Mouse (Mus musculus): ENCODE results near the gene Cd2bp2. TPM values are rescaled to one million over a fixed set of nuclear protein-coding genes. Genes with fewer than 3 reads are reported as not detected.
"Not testable (repeated sequence)": the region's sequence is repeated elsewhere in the genome, so short reads cannot be mapped to it uniquely, and the experiment has no call there.

The Cd2bp2 gene
- total RNA-seq, 2 experiments from 2014 or later, result 38.0 to 43.7 TPM

DNA sequence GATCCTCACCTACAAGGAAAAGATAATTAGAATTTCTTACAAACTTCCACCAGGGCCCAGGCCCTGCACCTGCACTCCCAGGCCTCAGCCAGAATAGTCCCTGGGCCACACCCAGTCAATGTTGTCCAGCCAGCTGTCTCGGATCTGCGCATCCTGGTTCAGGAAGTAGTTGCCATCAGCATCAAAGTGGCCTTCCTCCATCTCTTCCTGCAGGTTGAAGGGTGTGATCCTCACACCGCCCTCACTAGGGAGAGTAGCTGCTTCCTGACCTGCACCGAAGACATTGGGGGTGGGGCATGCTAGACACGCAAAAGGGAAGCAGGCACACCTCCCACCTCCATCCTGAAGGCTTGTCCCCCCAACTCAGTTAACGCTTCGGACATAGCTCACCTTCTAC lies 1.2 kb downstream of the Cd2bp2 start:
- no peak for DNase-seq
- intact Hi-C loops (cut with DNase I), result no loop called here

DNA sequence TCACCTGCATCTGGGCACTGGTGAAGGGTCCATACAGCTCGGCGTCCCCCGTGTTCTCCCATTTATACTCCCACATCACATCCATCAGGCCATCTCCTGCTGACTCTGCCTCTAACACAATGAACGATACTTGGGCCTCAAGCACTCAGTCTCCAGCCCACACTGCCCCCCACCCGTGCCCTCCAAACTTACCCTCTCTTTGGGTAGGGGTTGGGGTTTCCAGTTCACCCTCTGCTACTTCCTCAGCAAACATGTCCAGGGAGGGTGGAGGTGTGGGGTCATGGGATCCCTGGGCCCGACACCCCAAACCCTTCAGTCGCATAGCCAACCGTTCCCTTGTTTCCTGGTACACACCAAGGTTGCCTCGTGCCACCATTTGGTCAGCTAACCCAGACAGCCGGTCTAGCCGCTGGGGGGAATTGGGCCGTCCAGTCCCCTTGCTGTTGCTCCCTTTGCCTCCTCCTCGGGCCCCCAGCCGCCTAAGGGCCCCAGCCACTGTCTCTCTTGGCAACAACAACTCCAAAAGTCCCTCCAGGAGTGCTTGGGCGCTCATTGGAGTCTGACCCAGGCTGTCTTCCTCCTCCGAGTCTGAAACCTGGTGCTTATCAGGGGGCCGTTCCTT lies 1.7 kb downstream of the Cd2bp2 start:
- intact Hi-C loops (cut with DNase I), result no loop called here

DNA sequence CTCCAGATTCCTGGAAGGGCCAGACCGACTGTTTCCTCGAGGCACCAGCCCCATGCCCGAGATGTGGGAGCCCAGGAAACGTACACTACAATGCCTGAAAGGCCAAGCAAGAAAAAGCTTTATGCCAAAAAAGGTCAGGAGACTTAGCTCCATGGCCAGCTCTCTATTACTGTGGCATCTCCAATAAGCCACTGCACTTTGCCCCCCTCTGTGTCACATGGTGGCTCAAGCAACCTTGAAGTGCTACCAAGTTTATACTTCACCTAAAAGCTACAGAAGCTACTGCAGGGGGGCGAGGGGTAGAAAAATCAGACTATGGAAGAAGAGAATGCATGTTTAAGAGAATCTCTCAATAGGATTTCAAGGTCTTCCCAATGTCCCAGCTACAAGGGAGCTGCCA lies 2.9 kb downstream of the Cd2bp2 start:
- no peak for DNase-seq
- intact Hi-C loops (cut with DNase I), result no loop called here

More for the DNA sequence above, 1.7 kb downstream of the Cd2bp2 start:
- no peak for DNase-seq

DNA sequence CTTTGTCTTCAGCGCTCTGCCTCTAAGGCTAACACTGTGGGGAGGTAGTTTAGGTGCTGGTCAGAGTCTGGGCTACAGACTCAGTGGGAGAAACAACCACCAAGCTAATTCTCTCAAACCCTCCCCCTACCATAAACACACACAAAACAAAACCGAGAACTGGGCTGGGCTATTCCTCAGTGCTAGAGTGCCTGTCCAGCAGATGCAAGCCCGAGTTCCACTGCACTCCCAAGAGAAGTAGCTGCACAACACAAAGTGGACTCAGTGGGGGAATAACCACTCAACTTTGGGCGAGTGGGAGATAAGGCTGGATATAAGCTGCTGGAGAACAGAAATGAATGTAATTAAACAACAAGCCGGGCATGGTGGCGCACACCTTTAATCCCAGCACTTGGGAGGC lies 5.2 kb downstream of the Cd2bp2 start:
- no peak for DNase-seq
- intact Hi-C loops (cut with DNase I), result no loop called here

DNA sequence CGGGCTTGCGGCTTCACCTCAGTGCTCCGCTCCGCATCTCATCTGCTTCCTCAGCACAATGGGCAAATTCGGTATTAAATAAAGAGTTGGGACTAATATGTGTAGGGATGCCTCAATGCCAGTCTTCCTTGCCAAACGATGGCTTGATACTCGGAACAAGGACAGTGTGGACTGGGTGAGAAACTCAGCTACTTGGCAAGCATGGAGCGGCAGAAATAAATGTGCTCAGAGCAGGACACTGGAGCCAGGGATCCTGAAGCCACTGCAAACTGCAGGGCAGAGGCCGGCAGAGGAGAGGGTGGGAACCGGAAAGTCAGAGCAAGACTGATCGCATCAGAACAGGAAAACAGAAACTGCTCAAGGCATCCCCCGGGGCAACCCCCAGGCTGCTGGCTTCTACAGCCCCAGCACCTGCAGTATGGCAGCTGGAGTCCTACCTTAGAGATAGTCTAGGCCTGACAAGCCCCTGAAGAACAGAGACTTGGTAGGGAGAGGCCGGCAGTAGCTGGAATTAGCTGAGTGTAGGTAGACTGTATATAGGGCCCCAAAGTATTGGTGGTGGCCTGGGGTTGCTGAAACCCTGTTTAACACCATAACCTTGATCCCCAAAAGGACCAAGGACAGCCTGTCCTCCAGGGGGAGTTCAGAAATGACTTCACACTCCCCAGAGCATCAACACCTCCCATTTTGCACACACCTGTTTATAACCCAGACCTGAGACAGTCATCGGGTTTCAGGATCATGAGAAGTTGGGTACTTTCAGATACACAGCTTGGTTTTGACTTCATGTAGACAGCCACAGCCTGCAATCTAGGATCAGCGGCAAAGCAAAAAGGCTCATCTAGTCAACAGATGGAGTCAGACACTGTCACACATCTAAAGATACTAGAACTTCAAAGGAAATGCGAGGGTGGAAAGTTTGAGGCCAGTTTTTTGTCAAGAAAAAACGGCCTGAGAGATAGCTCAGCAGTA lies 7.3 kb downstream of the Cd2bp2 start:
- intact Hi-C loops (cut with DNase I), result loop anchor here (5.0 to 10.0 kb wide), 2 partner anchors 51 to 264 kb away; partner anchors contain the start of genes Kctd13, Spn and Tmem219
- DNase-seq, result no peak

DNA sequence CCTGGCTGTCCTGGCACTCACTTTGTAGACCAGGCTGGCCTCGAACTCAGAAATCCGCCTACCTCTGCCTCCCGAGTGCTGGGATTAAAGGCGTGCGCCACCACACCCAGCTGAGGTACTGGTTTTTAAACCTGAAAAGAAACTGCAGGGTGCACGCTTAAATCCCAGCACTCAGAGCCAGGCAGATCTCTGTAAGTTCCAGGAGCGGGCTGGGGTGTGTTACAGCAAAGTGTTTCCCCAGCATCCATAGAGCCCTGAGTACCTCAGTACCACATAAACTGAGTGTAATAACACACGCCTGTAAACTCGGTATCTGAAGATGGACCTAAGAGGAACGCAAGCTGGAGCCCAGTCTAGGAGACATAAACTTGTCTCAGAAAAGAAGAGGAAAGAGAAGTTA lies 8.5 kb downstream of the Cd2bp2 start:
- DNase-seq, result no peak
- intact Hi-C loops (cut with DNase I), result loop anchor here (5.0 to 10.0 kb wide), 2 partner anchors 50 to 263 kb away; partner anchors contain the start of genes Kctd13, Spn and Tmem219

DNA sequence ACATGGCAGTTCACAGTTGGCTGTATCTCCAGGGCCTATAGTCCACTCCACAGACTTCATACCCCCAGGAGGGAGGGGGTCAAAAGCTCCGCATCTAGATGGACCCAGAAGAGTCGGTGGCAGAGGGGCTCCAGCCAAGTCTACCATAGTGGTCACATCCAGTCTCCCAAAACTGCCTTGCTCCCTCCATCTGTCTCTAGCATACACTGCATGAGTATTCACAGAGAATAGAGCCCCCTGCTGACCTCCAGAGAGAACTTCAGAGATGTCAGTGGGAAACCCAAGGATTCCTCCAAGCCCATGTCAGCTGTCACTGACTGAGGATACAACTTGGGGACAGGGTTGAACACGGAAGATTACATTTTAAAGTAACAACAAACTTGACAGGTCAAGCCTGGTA lies 10.2 kb downstream of the Cd2bp2 start:
- intact Hi-C loops (cut with DNase I), result loop anchor here (5.0 to 10.0 kb wide), 2 partner anchors 48 to 261 kb away; partner anchors contain the start of genes Kctd13, Spn and Tmem219
- DNase-seq, result no peak

DNA sequence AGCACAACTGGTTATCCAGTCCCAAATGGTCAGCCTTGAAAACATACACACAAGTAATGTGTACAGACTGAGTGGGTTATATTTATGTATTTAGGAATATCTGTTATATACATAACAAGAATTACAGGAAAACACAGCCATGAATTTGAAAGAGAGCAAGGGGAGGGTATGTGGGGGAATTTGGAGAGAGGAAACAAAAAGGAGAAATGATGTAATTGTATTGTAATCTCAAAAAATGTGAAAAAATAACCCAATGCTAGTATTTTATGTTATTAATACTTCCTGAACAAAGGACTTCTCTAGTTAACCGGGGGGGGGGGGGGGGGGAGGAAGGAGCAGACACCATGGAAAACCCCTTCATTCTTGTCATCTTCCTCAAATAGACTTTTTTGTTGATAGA lies 11.1 kb downstream of the Cd2bp2 start:
- intact Hi-C loops (cut with DNase I), result loop anchor here (5.0 to 10.0 kb wide), 2 partner anchors 47 to 260 kb away; partner anchors contain the start of genes Kctd13, Spn and Tmem219
- no peak for DNase-seq

DNA sequence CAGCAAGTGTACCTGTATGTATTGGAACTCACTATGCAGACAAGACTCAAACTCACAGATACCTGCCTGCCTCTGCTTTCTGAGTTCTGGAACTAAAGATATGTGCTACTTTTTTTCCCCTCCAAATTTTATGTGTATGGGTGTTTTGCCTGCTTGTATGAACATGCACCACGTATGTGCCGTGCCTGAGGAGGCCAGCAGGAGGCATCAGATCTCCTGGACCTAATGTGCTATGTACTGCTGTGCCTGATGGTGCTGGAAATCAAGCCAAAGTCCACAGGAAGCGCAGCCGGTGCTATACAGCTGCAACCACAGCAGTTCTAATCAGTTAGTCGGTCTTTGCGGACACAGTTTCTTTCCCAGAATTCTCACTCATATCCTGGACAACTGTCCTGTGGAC lies 12.0 kb downstream of the Cd2bp2 start:
- intact Hi-C loops (cut with DNase I), result loop anchor here (10.0 kb wide), 1 partner anchor 259 kb away; the partner anchor contains the start of genes Kctd13 and Tmem219

DNA sequence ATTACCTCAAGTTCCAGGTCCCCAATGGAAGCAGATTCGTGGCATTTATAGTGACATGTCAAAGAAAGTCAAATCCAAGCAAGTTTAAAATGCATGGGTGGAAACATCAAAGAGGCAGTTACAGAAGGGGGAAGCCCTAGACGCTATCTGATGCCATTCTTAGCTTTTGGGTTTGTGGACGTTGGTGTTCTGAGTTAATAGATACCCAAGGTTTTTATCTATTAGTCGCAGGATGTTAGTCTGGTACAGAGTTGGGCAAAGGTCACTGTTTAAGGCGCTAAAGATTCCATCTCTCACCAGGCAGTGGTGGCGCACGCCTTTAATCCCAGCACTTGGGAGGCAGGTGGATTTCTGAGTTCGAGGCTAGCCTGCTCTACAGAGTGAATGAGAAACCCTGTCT lies 12.5 kb downstream of the Cd2bp2 start:
- intact Hi-C loops (cut with DNase I), result loop anchor here (10.0 kb wide), 1 partner anchor 259 kb away; the partner anchor contains the start of genes Kctd13 and Tmem219

More for the DNA sequence above, 12.0 kb downstream of the Cd2bp2 start:
- no peak for DNase-seq

DNA sequence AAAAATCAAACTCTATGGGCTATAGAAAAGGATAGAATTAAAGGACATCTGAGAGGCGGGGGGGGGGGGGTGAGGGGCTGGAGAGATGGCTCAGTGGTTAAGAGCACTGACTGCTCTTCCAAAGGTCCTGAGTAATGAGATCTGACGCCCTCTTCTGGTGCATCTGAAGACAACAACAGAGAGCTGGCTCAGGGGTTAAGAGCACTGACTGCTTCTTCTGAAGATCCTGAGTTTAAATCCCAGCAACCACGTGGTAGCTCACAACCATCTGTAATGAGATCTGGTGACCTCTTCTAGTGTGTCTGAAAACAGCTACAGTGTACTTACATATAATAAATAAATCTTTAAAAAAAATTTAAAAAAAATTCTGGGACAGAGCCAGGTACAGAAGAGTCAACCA lies 14.1 kb downstream of the Cd2bp2 start:
- DNase-seq, result not testable (repeated sequence)
- intact Hi-C loops (cut with DNase I), result loop anchor here (10.0 kb wide), 1 partner anchor 257 kb away; the partner anchor contains the start of genes Kctd13 and Tmem219

More for the DNA sequence above, 12.5 kb downstream of the Cd2bp2 start:
- no peak for DNase-seq

DNA sequence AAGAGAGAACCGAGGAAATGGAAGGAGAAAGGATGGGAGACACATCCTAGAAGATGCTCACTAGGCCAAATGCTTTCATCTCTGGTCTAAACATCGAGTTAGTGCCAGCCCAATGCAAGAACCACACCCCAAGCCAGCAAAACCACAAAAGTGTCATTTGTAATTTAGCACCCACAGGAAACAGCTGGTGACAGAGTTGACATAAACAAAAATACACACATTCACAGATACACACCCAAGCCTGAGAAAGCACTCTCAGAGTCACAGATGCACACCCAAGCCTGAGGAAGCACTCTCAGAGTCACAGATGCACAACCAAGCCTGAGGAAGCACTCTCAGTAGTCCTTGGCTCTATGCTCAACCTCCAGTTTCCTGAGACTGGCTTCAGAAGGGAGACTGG lies 15.1 kb downstream of the Cd2bp2 start:
- no peak for DNase-seq
- intact Hi-C loops (cut with DNase I), result loop anchor here (10.0 kb wide), 1 partner anchor 256 kb away; the partner anchor contains the start of genes Kctd13 and Tmem219

DNA sequence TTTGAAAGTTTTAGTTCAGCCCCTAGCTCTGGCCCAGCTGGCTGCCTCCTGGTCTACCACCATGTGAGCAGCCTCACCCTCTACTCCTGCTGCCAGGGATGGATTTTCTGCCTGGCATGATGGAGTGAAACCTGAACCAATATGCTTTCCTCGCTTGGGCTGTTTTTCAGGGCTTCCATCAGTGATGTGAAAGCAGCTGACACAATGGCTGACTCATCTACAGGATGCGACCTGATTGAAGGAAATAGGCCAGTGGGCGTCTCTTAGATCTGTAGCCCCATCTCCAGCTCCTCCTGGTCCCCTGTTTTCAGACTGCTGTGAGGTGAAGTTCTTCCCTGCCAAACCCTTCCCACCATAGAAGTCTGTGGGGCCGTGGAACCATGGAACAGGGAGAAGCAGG lies 18.9 kb downstream of the Cd2bp2 start:
- DNase-seq, result no peak
- intact Hi-C loops (cut with DNase I), result no loop called here

DNA sequence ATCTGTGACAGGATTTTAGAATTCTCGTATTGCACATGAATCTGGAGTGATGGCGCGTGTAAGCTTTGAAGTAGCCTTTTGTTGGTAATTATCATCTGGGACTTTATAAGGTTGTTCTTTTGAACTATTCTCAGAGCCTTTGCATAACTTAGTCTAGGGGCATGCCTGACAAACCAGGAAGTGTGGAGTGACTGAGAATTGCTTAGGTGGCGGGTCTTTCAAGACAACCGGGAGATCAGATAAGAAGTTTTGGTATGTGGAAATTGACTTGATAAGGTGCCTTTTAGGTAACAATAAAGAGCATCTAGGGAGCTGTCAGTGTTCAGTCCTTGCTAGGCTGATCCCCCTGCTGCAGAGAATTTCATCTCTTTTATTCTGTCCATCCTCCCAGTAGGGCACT lies 29.3 kb downstream of the Cd2bp2 start:
- DNase-seq, result no peak
- intact Hi-C loops (cut with DNase I), result no loop called here

DNA sequence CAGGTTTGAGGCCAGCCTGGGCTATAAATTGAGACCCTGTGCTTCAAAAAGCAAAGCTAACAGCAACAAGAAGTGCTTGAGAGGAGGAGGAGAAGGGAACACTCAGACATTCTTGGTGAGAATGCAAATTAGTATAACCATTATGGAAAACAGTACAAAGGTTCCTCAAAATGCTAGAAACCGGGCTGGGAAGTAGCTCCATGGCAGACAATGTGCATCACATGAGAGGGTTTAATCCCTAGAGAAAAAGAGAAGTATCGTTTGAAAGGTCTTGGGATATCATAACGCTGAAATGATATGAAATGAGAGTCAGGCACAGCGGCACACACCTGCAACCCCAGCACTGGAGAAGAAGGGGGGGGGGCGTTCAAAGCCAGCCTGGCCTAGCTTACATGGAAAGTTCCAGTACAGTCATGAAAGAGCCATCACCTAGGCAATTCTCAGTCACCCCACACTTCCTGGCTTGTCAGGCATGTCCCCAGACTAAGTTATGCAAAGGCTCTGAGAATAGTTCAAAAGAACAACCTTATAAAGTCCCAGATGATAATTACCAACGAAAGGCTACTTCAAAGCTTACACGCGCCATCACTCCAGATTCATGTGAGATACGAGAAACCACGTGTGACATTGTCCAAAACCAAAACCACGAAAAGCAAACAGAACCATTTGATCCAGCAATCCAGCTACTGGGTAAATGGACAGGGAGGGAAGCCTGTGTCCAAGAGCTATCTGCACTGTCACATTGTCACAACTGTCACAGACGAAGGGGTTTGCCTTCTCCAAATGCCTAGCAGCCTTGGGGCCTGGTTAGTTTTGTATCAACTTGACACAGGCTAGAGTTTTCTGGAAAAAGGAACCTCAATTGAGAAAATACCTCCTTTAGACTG lies 30.0 kb downstream of the Cd2bp2 start:
- no peak for DNase-seq
- intact Hi-C loops (cut with DNase I), result no loop called here

DNA sequence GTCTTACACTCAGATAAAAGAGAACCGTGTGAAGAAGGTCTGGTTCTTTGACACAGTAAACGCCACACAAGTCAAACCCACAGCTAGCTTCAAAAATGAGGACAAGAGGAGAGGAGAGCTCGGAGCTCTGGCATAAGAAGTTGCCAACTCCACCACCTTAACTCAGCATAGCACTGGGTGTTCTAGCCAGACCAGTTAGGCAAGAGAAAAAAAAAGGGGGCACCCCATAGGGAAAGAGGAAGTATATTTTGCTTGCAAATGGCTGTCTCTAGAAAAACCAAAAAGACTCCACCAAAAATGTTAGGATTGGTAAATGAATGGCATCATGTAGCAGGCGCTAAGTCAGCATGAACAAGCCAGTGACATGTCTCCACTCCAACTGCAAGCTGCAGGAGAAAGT lies 31.8 kb downstream of the Cd2bp2 start:
- no peak for DNase-seq
- intact Hi-C loops (cut with DNase I), result no loop called here

DNA sequence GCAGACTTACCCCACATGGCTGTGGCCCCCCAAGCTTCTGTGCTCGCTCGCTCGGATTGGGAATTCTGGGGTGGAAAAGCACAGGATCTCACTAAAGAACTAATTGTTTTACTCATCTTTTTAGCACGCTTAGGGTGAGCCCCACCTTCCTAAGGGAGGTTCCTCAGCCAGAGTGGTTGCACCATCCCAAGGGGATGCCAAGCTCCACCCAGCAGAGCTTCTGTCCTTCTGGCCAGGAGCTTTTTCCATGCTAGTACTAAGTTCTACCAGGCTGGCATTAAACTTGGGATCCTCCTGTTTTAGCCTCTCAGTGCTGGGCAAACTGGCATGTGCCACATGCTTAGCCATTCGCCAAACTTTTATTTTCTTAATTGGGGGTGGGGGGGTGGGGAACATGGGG lies 33.3 kb downstream of the Cd2bp2 start:
- DNase-seq, result no peak
- intact Hi-C loops (cut with DNase I), result no loop called here

DNA sequence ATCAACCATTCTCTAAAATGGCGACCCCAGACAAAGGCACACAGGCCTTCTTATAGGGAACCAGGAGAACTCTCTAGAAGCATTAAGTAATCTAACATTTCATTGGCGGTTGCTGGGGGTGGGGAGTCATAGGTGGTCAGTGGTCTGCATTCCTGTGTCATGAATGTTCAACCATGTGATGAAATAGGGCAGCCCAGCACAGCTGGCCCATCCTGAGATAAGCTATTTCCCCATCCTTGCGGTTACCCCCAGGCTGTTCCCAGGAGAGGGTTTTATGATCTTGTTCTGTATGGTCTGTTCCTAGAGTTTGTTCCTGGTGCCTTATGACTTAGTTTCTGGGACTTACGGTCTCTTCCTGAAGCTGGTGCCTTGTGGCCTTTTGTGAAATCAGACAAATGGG lies 38.3 kb downstream of the Cd2bp2 start:
- intact Hi-C loops (cut with DNase I), result no loop called here
- DNase-seq, result no peak

DNA sequence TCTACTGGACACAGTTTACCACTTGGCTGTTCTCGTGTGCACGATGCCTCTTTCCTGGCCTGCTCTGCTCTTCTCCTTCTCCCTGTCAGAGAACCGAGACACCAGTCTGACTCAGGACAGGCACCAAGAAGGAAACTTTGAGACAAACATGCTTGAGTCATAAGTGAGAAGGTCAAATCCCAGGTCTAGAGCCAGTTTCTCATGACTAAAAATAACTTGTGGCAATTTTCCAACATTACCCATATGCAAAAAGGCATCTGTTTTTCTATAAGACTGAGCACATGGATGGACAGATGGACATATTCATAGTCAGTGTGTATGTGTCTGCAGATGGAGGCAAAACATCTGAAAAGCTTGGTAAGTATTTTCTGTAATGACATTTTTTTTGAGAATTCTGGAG lies 42.4 kb downstream of the Cd2bp2 start:
- DNase-seq, result no peak
- intact Hi-C loops (cut with DNase I), result no loop called here

DNA sequence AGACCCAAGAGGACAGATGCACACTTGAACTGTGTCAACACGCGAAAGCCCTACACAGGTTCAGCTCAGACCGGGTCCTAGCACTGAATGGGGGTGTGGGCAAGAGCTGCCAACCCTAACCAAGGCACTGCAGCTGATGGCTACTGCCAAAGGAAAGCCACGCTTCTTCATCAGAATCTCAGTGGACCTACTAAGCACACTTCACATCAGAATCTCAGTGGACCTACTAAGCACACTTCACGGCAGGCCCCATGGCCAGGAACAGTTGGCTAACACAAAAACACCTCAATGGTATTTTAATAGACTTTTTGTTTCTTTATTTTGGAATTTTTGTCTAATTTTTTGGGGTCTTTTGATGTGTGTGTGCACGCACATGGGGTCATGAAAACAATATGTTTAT lies 43.4 kb downstream of the Cd2bp2 start:
- DNase-seq, result no peak
- intact Hi-C loops (cut with DNase I), result no loop called here

Measured in heart, postnatal 14 days (tissue).